Mouse (Mus musculus): ENCODE measurements at regions not wholly inside any gene's neighbourhood (a gene's known extent, or its start where the extent isn't known, plus 50 kb on each side); places are given as distances from the start of the nearest gene placed in this dataset.

GRCm38 (mm10) chr5:118502991-118503390 lies 57.5 kb upstream of the Med13l start:
- no peak for DNase-seq (ENCODE audit: low read depth in 1 of 2, low spot score in 2 of 2)
- 84% methylated on average over 15 of the region's 15 CpGs for WGBS

GRCm38 (mm10) chr5:118504170-118504569 lies 56.3 kb upstream of the Med13l start:
- DNase-seq (ENCODE audit: low read depth in 1 of 2, low spot score in 2 of 2) = no peak
- TF ChIP-seq POLR2A (IDR thresholded peaks at IDR 0.05; ENCODE audit: low read depth, low read length) (no peak), CTCF (IDR thresholded peaks at IDR 0.05; ENCODE audit: extremely low read depth, insufficient read depth, insufficient read length, insufficient replicate concordance) (no peak)
- Histone ChIP-seq H3K27me3 (ENCODE audit: control insufficient read depth, insufficient read depth, low read length) (no peaks in the 10 kb centered on the region), H3K36me3 (ENCODE audit: control insufficient read depth, insufficient read depth, low read length) (no peaks in the 10 kb centered on the region), H3K4me1 (ENCODE audit: control insufficient read depth, insufficient read depth, insufficient read length) (no peaks in the 10 kb centered on the region), H3K27ac (ENCODE audit: insufficient read depth, low read length) (no peak overlapping the region), H3K4me3 (ENCODE audit: extremely low read depth, insufficient read depth, insufficient read length) (no peak overlapping the region)
- 93% methylated on average over 10 of the region's 10 CpGs for WGBS

More at GRCm38 (mm10) chr5:118502991-118503390, 57.5 kb upstream of the Med13l start:
- TF ChIP-seq POLR2A (IDR thresholded peaks at IDR 0.05; ENCODE audit: low read depth, low read length) (no peak), CTCF (IDR thresholded peaks at IDR 0.05; ENCODE audit: extremely low read depth, insufficient read depth, insufficient read length, insufficient replicate concordance) (no peak)
- Histone ChIP-seq H3K27me3 (ENCODE audit: control insufficient read depth, insufficient read depth, low read length) (no peaks in the 10 kb centered on the region), H3K4me1 (ENCODE audit: control insufficient read depth, insufficient read depth, insufficient read length) (no peaks in the 10 kb centered on the region), H3K36me3 (ENCODE audit: control insufficient read depth, insufficient read depth, low read length) (no peaks in the 10 kb centered on the region), H3K4me3 (ENCODE audit: extremely low read depth, insufficient read depth, insufficient read length) (no peak overlapping the region), H3K27ac (ENCODE audit: insufficient read depth, low read length) (no peak overlapping the region)

- Histone ChIP-seq H3K27ac (ENCODE audit: insufficient read depth, low read length) (no peak overlapping the region), H3K36me3 (ENCODE audit: control insufficient read depth, insufficient read depth, low read length) (no peaks in the 10 kb centered on the region), H3K27me3 (ENCODE audit: control insufficient read depth, insufficient read depth, low read length) (no peaks in the 10 kb centered on the region), H3K4me3 (ENCODE audit: extremely low read depth, insufficient read depth, insufficient read length) (no peak overlapping the region), H3K4me1 (ENCODE audit: control insufficient read depth, insufficient read depth, insufficient read length) (no peaks in the 10 kb centered on the region)
- no peak for TF ChIP-seq POLR2A (IDR thresholded peaks at IDR 0.05; ENCODE audit: low read depth, low read length)
- no peak for TF ChIP-seq CTCF (IDR thresholded peaks at IDR 0.05; ENCODE audit: extremely low read depth, insufficient read depth, insufficient read length, insufficient replicate concordance)
- 87% methylated on average over 7 of the region's 7 CpGs for whole genome bisulfite sequencing
- DNase-seq (ENCODE audit: low read depth in 1 of 2, low spot score in 2 of 2) = no peak
Observed at GRCm38 (mm10) chr5:118504926-118505325, 55.6 kb upstream of the Med13l start.

GRCm38 (mm10) chr5:118509871-118510270 lies 50.6 kb upstream of the Med13l start:
- Histone ChIP-seq H3K4me3 (ENCODE audit: extremely low read depth, insufficient read depth, insufficient read length) (no peak overlapping the region), H3K27ac (ENCODE audit: insufficient read depth, low read length) (no peak overlapping the region), H3K36me3 (ENCODE audit: control insufficient read depth, insufficient read depth, low read length) (no peaks in the 10 kb centered on the region), H3K4me1 (ENCODE audit: control insufficient read depth, insufficient read depth, insufficient read length) (no peaks in the 10 kb centered on the region), H3K27me3 (ENCODE audit: control insufficient read depth, insufficient read depth, low read length) (no peaks in the 10 kb centered on the region)
- WGBS = 83% methylated on average over 5 of the region's 5 CpGs
- DNase-seq (ENCODE audit: low read depth in 1 of 2, low spot score in 2 of 2) = no peak
- no peak for TF ChIP-seq POLR2A (IDR thresholded peaks at IDR 0.05; ENCODE audit: low read depth, low read length)
- TF ChIP-seq CTCF (IDR thresholded peaks at IDR 0.05; ENCODE audit: extremely low read depth, insufficient read depth, insufficient read length, insufficient replicate concordance) = no peak
